Mouse (Mus musculus): ENCODE measurements around the gene Mboat2.

Gene Mboat2

GRCm38 (mm10) chr12:24830766-24831152 is at the start of gene Mboat2:
TSS of gene Mboat2 (plus strand) at chr12:24830879.
- no peak for DNase-seq (ENCODE audit: extremely low spot score, low read depth, low spot score)

GRCm38 (mm10) chr12:24783735-24784134 is 46.9 kb upstream of the Mboat2 start:
- no peak for DNase-seq (ENCODE audit: extremely low spot score, low read depth, low spot score)

GRCm38 (mm10) chr12:24785882-24786281 is 44.8 kb upstream of the Mboat2 start:
- DNase-seq (ENCODE audit: extremely low spot score, low read depth, low spot score): no peak

GRCm38 (mm10) chr12:24786316-24786715 is 44.4 kb upstream of the Mboat2 start:
- no peak for DNase-seq (ENCODE audit: extremely low spot score, low read depth, low spot score)

GRCm38 (mm10) chr12:24789659-24790058 is 41.0 kb upstream of the Mboat2 start:
- DNase-seq (ENCODE audit: extremely low spot score, low read depth, low spot score): no peak

- no peak for DNase-seq (ENCODE audit: extremely low spot score, low read depth, low spot score)
Measured at GRCm38 (mm10) chr12:24811230-24811629, 19.4 kb upstream of the Mboat2 start.

- DNase-seq (ENCODE audit: extremely low spot score, low read depth, low spot score): no peak
Measured at GRCm38 (mm10) chr12:24811906-24812305, 18.8 kb upstream of the Mboat2 start.

GRCm38 (mm10) chr12:24822831-24823230 is 7.8 kb upstream of the Mboat2 start:
- DNase-seq (ENCODE audit: extremely low spot score, low read depth, low spot score): no peak

- no peak for DNase-seq (ENCODE audit: extremely low spot score, low read depth, low spot score)
Measured at GRCm38 (mm10) chr12:24823636-24824354, 6.9 kb upstream of the Mboat2 start.

- no peak for DNase-seq (ENCODE audit: extremely low spot score, low read depth, low spot score)
Measured at GRCm38 (mm10) chr12:24830086-24830485, 593 bp upstream of the Mboat2 start.

- DNase-seq (ENCODE audit: extremely low spot score, low read depth, low spot score): peak; percentile 83
Measured at GRCm38 (mm10) chr12:24831153-24831963, 679 bp downstream of the Mboat2 start.

GRCm38 (mm10) chr12:24831964-24832427 is 1.3 kb downstream of the Mboat2 start:
- no peak for DNase-seq (ENCODE audit: extremely low spot score, low read depth, low spot score)

- DNase-seq (ENCODE audit: extremely low spot score, low read depth, low spot score): no peak
Measured at GRCm38 (mm10) chr12:24832438-24832837, 1.8 kb downstream of the Mboat2 start.

- no peak for DNase-seq (ENCODE audit: extremely low spot score, low read depth, low spot score)
Measured at GRCm38 (mm10) chr12:24837947-24838346, 7.3 kb downstream of the Mboat2 start.

GRCm38 (mm10) chr12:24841115-24841879 is 10.6 kb downstream of the Mboat2 start:
- DNase-seq (ENCODE audit: extremely low spot score, low read depth, low spot score): no peak

- no peak for DNase-seq (ENCODE audit: extremely low spot score, low read depth, low spot score)
Measured at GRCm38 (mm10) chr12:24842299-24842910, 11.7 kb downstream of the Mboat2 start.

GRCm38 (mm10) chr12:24843395-24844072 is 12.9 kb downstream of the Mboat2 start:
- no peak for DNase-seq (ENCODE audit: extremely low spot score, low read depth, low spot score)

GRCm38 (mm10) chr12:24845344-24845743 is 14.7 kb downstream of the Mboat2 start:
- no peak for DNase-seq (ENCODE audit: extremely low spot score, low read depth, low spot score)

- DNase-seq (ENCODE audit: extremely low spot score, low read depth, low spot score): no peak
Measured at GRCm38 (mm10) chr12:24848107-24848506, 17.4 kb downstream of the Mboat2 start.

GRCm38 (mm10) chr12:24857354-24857753 is 26.7 kb downstream of the Mboat2 start:
- DNase-seq (ENCODE audit: extremely low spot score, low read depth, low spot score): no peak

Measured in hindlimb bud, embryonic 11.5 days (tissue).